Mouse (Mus musculus) adrenal gland, adult 8-10 months (tissue): ENCODE data around the gene Nrxn3. TPM values are rescaled to one million over a fixed set of nuclear protein-coding genes. Genes with fewer than 3 reads are reported as not detected.

Experiments
- DNase-seq: peaks from one replicate; pipeline ENCODE4 v3.0.0; 2022
- total RNA-seq, 4 experiments: library from RNA; stranded (reverse); gene quantifications; 2 replicates each; pipeline ENCODE4 v1.2.4; 2022

Gene Nrxn3
- total RNA-seq, 4 experiments from 2014 or later = 0.17 to 0.49 (median 0.32) TPM

- DNase-seq = no peak
Measured at GRCm38 (mm10) chr12:88939679-88940078, 217.0 kb downstream of the Nrxn3 start.

GRCm38 (mm10) chr12:88944967-88945366 lies 222.3 kb downstream of the Nrxn3 start:
- no peak for DNase-seq

- DNase-seq = no peak
Measured at GRCm38 (mm10) chr12:88949870-88950269, 227.2 kb downstream of the Nrxn3 start.

DNA sequence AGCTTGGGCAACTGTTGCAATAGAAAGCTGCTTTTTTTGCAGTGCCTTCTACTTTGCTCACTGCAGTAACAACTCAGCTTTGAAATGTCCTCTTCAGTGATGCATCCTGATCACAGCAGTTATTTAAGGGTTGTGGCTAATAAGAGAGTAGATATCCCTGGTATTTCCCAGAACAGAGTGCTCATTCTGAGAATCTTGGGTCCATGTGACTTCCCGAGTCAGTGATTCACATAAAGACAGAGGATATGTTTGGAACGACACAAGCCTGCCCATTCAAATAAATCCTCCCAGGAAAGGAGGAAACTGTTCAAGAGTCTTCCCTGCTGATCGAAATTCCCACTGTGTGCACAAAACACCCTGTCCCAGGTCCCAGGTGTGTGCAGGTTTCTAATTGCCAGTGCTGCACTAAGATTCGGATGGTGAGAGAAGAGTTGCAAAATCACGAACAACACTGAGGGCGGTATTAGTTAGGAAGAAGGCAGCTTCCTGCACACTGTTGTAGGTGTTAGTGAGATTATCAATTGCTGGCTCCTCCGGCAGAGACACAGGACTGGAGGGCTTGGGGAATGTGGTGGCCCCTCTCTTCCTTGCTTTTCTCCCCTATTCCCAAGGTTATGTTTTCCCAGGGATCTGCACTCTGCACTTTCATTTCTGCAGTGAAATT lies 230.4 kb downstream of the Nrxn3 start:
- no peak for DNase-seq

- DNase-seq = no peak
Measured at GRCm38 (mm10) chr12:88953801-88954200, 231.1 kb downstream of the Nrxn3 start.

GRCm38 (mm10) chr12:88957431-88957830 lies 234.8 kb downstream of the Nrxn3 start:
- no peak for DNase-seq

- no peak for DNase-seq
Measured at GRCm38 (mm10) chr12:88960817-88961216, 238.1 kb downstream of the Nrxn3 start.

DNA sequence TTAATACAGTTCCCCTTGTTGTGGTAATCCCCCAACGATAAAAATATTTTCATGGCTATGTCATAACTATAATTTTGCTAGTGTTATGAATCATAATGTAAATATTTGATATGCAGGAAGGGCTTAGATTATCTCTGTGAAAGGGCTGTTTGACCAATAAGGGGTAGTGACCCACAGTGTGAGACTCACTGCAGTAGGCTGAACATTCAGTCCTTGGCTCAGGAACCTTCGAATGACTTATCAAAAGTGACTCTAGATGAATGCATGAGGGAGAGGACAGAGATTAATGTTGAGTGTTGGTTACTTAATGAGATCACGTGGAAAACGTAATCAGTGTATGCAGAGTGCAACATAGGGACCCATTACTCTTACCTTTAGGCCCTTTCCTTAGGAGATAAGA lies 243.7 kb downstream of the Nrxn3 start:
- DNase-seq = no peak

DNA sequence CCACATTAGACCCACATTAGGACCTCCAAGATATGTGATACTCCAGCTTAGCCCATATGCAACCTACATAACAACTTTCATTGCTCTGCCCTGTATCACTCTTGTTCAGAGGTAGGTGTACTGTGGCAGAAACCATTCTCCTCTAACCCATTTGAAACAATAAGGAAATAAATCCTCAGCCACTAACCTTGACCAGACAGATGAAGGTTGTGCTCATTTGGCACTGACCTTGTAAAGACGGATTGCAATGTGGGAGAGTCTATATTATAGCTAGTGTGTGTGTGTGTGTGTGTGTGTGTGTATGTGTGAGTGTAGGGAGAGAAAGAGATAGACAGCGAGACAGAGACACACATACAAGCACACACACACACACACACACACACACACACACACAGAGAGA lies 253.9 kb downstream of the Nrxn3 start:
- DNase-seq = peak; percentile 19

DNA sequence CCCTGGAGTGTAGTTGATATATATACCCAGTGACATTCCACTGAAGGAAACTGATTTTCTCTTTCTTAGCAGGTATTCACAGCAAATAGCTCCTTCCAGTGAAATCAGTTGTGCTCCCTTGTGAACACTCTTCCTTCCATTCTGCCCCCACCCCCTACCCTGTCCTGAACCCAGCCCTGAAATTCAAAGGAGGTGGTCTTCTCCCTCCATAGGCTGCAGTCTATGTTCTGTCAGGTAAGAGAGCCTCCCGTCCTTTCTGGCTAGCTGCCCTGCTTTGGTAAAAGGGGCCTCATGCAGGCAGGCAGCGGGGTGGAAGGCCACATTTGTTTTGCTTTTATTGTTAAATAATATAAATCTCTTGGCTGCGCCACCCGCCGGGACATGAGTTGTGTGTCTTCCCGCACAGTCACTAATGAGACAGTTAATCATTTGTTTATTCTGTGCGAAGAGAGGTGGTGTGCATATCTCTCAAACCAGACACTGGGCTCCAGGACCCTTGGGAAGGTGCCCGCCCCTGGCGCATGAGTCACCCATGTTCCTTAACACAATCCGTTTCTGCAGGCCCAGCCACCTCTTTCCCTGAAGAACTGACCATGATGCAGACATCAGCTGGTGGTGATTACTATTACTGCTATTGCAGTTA lies 261.1 kb downstream of the Nrxn3 start:
- DNase-seq = no peak

DNA sequence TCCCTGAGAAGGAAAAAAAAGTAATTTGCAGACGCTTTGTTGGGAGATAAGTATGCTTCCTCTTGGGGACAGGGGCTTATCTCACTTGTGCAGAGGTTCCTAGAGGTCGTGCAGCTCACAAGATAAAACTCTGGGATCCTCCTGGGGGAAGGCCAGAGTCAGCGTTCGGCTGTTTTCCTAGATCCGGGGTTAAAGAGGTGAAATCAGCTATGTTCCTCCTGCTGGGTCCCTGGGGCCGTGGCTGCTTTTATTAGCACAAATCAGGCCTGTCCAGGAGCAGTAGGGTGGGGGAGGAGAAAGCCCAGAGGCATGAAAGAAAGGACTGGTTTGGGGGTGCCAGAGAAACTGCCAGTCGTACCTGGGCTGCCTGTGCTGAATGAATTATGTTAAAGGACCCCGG lies 261.7 kb downstream of the Nrxn3 start:
- DNase-seq = no peak

- DNase-seq = no peak
Measured at GRCm38 (mm10) chr12:88984804-88985203, 262.1 kb downstream of the Nrxn3 start.

DNA sequence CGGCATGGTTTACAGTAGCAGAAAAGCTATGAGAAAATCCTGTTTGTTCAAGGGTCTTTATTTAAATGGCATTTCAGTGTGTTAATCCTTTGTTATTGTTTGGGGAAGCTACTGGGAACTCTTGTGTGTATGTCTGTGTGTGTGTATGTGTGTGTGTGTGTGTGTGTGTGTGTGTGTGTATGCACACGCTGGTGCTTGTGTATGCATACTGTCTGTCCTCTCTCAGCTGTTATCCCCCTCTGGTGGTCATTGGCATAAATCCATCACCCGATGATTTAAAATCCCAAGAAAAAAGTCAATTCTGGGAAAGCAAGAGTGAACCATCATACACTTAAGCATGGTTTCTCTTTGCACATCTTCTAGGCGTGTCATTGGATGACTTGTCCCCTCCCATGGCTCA lies 264.4 kb downstream of the Nrxn3 start:
- DNase-seq = no peak

DNA sequence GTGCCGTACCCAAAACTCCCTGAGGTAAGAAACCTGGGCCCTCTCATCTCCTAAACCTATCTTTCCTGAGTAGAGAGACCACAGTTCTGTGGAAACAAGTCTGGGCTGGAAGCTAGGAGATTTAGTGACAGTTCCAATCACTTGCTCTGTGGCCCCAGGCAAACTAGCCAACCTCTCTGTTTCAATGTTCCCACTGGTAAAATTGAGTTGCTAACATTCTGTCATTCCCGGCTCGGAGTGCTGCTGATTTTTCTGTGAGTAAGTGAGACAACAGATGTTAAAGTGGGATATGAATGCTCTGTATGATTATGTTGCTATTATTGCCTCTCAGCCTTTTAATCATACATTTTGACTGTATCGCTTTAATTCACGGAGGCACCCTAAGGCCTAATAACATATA lies 268.1 kb downstream of the Nrxn3 start:
- DNase-seq = no peak

GRCm38 (mm10) chr12:88992141-88992540 lies 269.5 kb downstream of the Nrxn3 start:
- DNase-seq = no peak

GRCm38 (mm10) chr12:88993788-88994187 lies 271.1 kb downstream of the Nrxn3 start:
- no peak for DNase-seq

DNA sequence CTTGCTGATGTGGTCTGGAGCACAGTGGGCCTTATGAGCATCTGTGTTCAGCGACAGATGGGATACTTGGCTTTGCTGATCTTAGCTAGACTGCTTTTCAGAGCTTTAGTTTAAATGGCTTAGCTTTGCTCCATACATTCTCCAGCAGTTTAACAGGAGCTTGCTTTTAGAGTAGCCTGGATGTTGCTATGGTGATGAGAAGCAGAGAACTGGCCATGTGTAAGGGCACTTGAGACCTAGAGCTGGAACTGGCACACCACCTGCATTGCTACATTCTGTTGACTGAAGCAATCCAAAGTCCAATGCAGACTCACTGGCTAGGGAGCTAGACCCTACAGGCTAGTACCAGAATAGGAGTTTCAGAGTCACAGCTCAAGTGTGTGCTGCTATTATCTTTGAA lies 293.8 kb downstream of the Nrxn3 start:
- DNase-seq = no peak

DNA sequence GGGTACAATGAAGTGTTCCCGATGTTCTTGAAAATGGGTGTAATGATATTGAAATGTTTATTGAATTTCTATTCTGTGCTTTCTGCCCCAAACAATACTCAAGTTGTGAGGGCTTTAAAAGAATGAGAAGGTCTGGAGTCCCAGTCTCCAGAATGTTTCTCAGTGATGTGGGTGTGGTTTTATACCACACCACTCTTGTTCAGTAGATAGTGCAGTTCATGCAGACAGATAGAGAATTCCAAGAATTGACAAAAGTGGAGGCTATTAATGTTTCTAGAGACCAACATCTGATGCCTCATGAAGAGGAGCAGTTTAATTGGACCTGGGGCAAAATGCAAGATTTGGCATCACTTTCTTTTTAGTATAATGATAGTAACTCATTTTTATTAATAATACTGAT lies 302.5 kb downstream of the Nrxn3 start:
- DNase-seq = no peak

DNA sequence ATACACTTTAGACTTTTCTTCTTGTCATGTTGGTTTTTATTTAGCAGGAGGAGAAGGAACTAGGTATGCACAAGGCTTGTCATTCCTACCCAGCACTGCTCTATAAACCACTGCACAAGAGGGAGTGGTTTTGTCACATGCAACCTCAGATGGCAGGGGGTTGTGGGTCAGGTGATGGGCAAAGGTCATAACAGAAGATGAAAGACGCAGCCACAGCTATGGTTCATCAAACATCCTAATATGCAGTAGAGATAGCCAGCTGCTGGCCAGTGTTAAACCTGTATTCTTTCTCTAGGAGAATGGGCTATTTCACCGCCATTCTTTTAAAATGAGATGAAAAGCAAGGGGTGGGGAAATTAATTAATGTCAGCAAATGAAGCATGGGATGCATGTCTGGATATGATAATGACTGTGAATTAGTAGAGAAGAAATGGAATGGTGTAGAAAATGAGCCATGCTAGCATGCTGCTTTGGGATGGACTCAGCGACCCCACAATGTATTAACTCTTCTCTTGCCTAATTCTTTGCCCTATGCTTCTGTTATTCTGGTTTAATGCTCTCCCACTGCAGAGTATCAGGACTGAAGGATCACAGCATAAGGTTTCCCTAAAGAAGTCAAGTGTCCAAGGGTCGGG lies 313.4 kb downstream of the Nrxn3 start:
- DNase-seq = no peak

DNA sequence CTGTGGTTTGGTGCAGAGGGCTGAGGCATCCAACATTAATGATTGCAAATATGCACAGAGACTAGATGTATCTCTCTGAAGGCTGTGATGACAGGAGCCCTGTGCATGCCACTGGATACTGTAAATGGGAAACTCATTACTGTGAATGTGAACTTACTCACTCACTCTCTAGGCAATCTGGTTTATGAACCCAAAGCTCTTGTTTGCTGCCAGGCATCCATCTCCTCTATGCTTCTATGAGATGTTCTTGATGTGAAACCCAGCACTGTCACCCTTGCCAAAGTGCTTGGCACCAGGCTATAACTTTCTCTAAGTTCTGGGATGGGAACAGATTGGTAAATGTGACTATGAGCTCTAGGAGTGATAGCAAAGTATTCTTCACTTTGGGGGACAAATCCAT lies 317.5 kb downstream of the Nrxn3 start:
- DNase-seq = no peak

- DNase-seq = no peak
Measured at GRCm38 (mm10) chr12:89041429-89042107, 318.9 kb downstream of the Nrxn3 start.

DNA sequence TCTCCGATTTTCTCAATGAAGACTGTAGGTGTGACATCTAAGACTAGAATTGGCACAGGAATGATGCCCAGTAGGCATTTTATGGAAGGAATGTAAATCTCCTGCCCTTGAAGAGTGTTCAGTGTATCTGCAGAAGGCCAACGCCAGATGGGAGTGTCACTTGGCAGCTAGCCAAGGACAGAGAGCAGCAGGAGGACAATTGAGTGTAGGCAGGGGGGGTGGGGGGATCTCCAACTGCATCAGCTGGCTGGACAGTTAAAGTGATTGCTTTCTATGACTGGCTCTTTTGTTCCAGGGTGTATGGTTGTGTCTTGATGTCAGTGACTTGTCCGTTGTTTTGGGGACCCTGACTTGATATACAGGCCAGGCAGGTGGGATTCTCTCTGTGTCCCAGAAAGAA lies 326.6 kb downstream of the Nrxn3 start:
- DNase-seq = peak; percentile 30

DNA sequence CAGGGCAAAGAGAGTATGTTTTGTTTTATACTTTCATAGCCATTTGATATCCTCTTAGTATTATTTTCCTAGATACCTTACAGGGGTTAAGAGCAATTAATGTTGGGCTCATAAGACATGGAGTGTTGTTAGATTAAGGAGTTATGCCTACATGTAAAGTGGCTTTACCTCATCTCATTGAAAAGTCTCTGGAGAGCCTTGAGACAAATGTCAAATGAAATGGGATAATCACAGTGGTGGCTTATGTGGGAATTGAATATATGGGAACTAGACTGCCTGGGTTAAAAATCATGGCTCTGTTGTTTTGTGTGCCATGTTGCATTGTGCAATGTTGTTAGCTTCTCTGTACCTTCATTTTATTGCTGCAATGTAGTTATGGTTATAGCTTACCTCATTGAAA lies 327.0 kb downstream of the Nrxn3 start:
- DNase-seq = no peak

GRCm38 (mm10) chr12:89072436-89072835 lies 349.8 kb downstream of the Nrxn3 start:
- no peak for DNase-seq
